12 mouse cellular contexts compared by ENCODE assay signal in genomic region chr2:163702431-163702830, GRCm38 (mm10). TPM values are rescaled to one million over a fixed set of nuclear protein-coding genes. Genes with fewer than 3 reads are reported as not detected.
DNase-seq lines count a peak whose midpoint lies in the region; ATAC-seq and TF ChIP-seq lines count a peak whose summit lies in the region.
"Had no signal": no experiment of that assay in that cellular context is flagged by ENCODE, and none has a peak within 500 bp of the region (broad histone marks: within the 10 kb centered on the region; RNA-seq: fewer than 3 reads in every experiment).

No protein-coding gene starts in this region.

- peaks cover 23% of the 10 kb centered on the region for H3K36me3 ChIP-seq in heart, postnatal 0 days (replicated peaks; ENCODE audit: control insufficient read depth, insufficient read depth, low read length)
- H3K36me3 ChIP-seq in stomach, embryonic 16.5 days (ENCODE audit: control insufficient read depth, insufficient read depth, low read length), result no peaks in the 10 kb centered on the region
- no peaks in the 10 kb centered on the region for H3K36me3 ChIP-seq in stomach, postnatal 0 days (ENCODE audit: control insufficient read depth, insufficient read depth, low read length)
- 0 out of 2 replicates have a peak, but pooled peaks cover 4% of the 10 kb centered on the region for H3K36me3 ChIP-seq in embryonic facial prominence, embryonic 15.5 days

- no peak for DNase-seq in heart, postnatal 0 days (ENCODE audit: low spot score)
- DNase-seq in heart, postnatal 14 days, result no peak
- DNase-seq in stomach, postnatal 0 days (ENCODE audit: low spot score), result no peak
- DNase-seq in left cerebral cortex, adult 11 months (ENCODE audit: low spot score), result no peak
- DNase-seq in kidney, postnatal 36 days, result no peak
- DNase-seq: cerebellum, adult 9-11 months; kidney, postnatal 10 days; lung, postnatal 14 days had no signal

- H3K9me3 ChIP-seq in heart, postnatal 0 days (replicated peaks; ENCODE audit: control insufficient read depth, low read length), result no peaks in the 10 kb centered on the region
- no peaks in the 10 kb centered on the region for H3K9me3 ChIP-seq in stomach, embryonic 16.5 days (replicated peaks; ENCODE audit: control insufficient read depth, low read length)
- H3K9me3 ChIP-seq in stomach, postnatal 0 days (ENCODE audit: control insufficient read depth, low read length), result no peaks in the 10 kb centered on the region
- no peaks in the 10 kb centered on the region for H3K9me3 ChIP-seq in embryonic facial prominence, embryonic 15.5 days (replicated peaks)
- H3K9me3 ChIP-seq: hindbrain, embryonic 12.5 days had no signal

- 46% methylated on average over 7 of the region's 7 CpGs for WGBS in heart, postnatal 0 days
- WGBS in stomach, embryonic 16.5 days, result 65% methylated on average over 7 of the region's 7 CpGs
- 69% methylated on average over 7 of the region's 7 CpGs for WGBS in stomach, postnatal 0 days
- 60% methylated on average over 7 of the region's 7 CpGs for WGBS in embryonic facial prominence, embryonic 15.5 days

- H3K27ac ChIP-seq in heart, postnatal 0 days (ENCODE audit: low read depth), result peak overlapping the region; percentile 65
- H3K27ac ChIP-seq in stomach, embryonic 16.5 days (ENCODE audit: low read length), result no peak overlapping the region
- H3K27ac ChIP-seq in stomach, postnatal 0 days (replicated peaks), result no peak overlapping the region
- H3K27ac ChIP-seq in embryonic facial prominence, embryonic 15.5 days (replicated peaks), result peak overlapping the region; percentile 5; the same call in 1 of the 2 replicates
- H3K27ac ChIP-seq: hindbrain, embryonic 12.5 days had no signal

- H3K27me3 ChIP-seq in heart, postnatal 0 days (ENCODE audit: control insufficient read depth, insufficient read depth, low read length), result no peaks in the 10 kb centered on the region
- no peaks in the 10 kb centered on the region for H3K27me3 ChIP-seq in stomach, embryonic 16.5 days (ENCODE audit: control insufficient read depth, insufficient read depth, low read length)
- no peaks in the 10 kb centered on the region for H3K27me3 ChIP-seq in stomach, postnatal 0 days (ENCODE audit: control insufficient read depth, insufficient read depth, low read length)
- H3K27me3 ChIP-seq in embryonic facial prominence, embryonic 15.5 days, result no peaks in the 10 kb centered on the region
- H3K27me3 ChIP-seq: hindbrain, embryonic 12.5 days had no signal

- no peak for ATAC-seq in heart, postnatal 0 days (ENCODE audit: insufficient read depth, low read depth)
- ATAC-seq in stomach, embryonic 16.5 days (ENCODE audit: insufficient read depth, low FRiP score), result no peak
- ATAC-seq in stomach, postnatal 0 days (ENCODE audit: low FRiP score, low TSS enrichment), result no peak
- no peak for ATAC-seq in embryonic facial prominence, embryonic 15.5 days (ENCODE audit: insufficient number of reproducible peaks, low FRiP score, low TSS enrichment, low read depth)
- 0 out of 2 replicates have a peak, but pooled peaks have one; percentile 11 for ATAC-seq in megakaryocyte progenitor cell, adult 5-6 weeks (replicated peaks; ENCODE audit: poor library complexity)

- H3K4me2 ChIP-seq in heart, postnatal 0 days (ENCODE audit: low read depth, low read length), result no peak overlapping the region
- H3K4me2 ChIP-seq in stomach, embryonic 16.5 days (ENCODE audit: low read depth, low read length), result no peak overlapping the region
- no peak overlapping the region for H3K4me2 ChIP-seq in stomach, postnatal 0 days (replicated peaks; ENCODE audit: low read depth)
- H3K4me2 ChIP-seq in embryonic facial prominence, embryonic 15.5 days (replicated peaks), result no peak overlapping the region
- H3K4me2 ChIP-seq: hindbrain, embryonic 12.5 days had no signal

- intact Hi-C loops in heart, postnatal 14 days (cut with DNase I), result no loop called here

- TF ChIP-seq EP300 in heart, postnatal 0 days (IDR thresholded peaks at IDR 0.05; ENCODE audit: low read depth), result no peak
- no peak for TF ChIP-seq EP300 in stomach, postnatal 0 days (optimal IDR thresholded peaks at IDR 0.05)

- H3K4me1 ChIP-seq in heart, postnatal 0 days (ENCODE audit: control insufficient read depth, insufficient read depth), result peaks cover 48% of the 10 kb centered on the region
- H3K4me1 ChIP-seq in stomach, embryonic 16.5 days (ENCODE audit: control insufficient read depth, insufficient read depth, low read length), result peaks cover 13% of the 10 kb centered on the region
- no peaks in the 10 kb centered on the region for H3K4me1 ChIP-seq in stomach, postnatal 0 days (replicated peaks; ENCODE audit: control insufficient read depth, insufficient read depth)
- H3K4me1 ChIP-seq in embryonic facial prominence, embryonic 15.5 days, result peaks cover 14% of the 10 kb centered on the region

- no peak for TF ChIP-seq CTCF in heart, postnatal 0 days (IDR thresholded peaks at IDR 0.05; ENCODE audit: low read depth)
- no peak for TF ChIP-seq CTCF in stomach, postnatal 0 days (IDR thresholded peaks at IDR 0.05; ENCODE audit: low read depth)

- H3K9ac ChIP-seq in heart, postnatal 0 days (replicated peaks; ENCODE audit: low read depth, low read length), result no peak overlapping the region
- H3K9ac ChIP-seq in stomach, embryonic 16.5 days (ENCODE audit: low read length), result peak overlapping the region; percentile 5; the same call in 1 of the 2 replicates
- no peak overlapping the region for H3K9ac ChIP-seq in stomach, postnatal 0 days (ENCODE audit: low read length)
- no peak overlapping the region for H3K9ac ChIP-seq in embryonic facial prominence, embryonic 15.5 days
- H3K9ac ChIP-seq: hindbrain, embryonic 12.5 days had no signal

- H3K4me3 ChIP-seq in heart, postnatal 0 days (ENCODE audit: low read depth, low read length), result no peak overlapping the region
- H3K4me3 ChIP-seq in stomach, embryonic 16.5 days (replicated peaks; ENCODE audit: low read length), result no peak overlapping the region
- H3K4me3 ChIP-seq in stomach, postnatal 0 days (ENCODE audit: low read depth, low read length), result no peak overlapping the region
- H3K4me3 ChIP-seq in embryonic facial prominence, embryonic 15.5 days (replicated peaks), result no peak overlapping the region
- H3K4me3 ChIP-seq: hindbrain, embryonic 12.5 days had no signal

RNA-seq across cellular contexts. Expression of gene Pkig, which starts 44.2 kb away (rescaled TPM):
- 363 and 431 TPM in 2 replicates for total RNA-seq in heart, postnatal 0 days (2014; rRNA removed; ENCODE audit: low replicate concordance)
- polyA plus RNA-seq in heart, postnatal 0 days (2015; fragmentation: Nextera tagmentation; extraction: Ambion mirVana), result 495 and 511 TPM in 2 replicates
- 100 to 1,000 TPM; 183 to 188 TPM for total RNA-seq in heart, postnatal 14 days (2021)
- polyA plus RNA-seq in stomach, embryonic 16.5 days (2015; fragmentation: Nextera tagmentation; extraction: Ambion mirVana), result 91.2 and 107 TPM in 2 replicates
- 60.9 and 66.3 TPM in 2 replicates for polyA plus RNA-seq in stomach, postnatal 0 days (2015; fragmentation: Nextera tagmentation; extraction: Ambion mirVana)
- polyA plus RNA-seq in embryonic facial prominence, embryonic 15.5 days (2015; fragmentation: Nextera tagmentation; extraction: Ambion mirVana), result 152 and 155 TPM in 2 replicates
- total RNA-seq in megakaryocyte progenitor cell, adult 5-6 weeks (2015), result 50.8 and 54.4 TPM in 2 replicates
- total RNA-seq in megakaryocyte progenitor cell, adult 5-6 weeks (2017), result 52.9 and 56.3 TPM in 2 replicates

RNA-seq across cellular contexts. Expression of gene Ada, which starts 47.6 kb away (rescaled TPM):
- total RNA-seq in heart, postnatal 0 days (2014; rRNA removed; ENCODE audit: low replicate concordance), result 2.4 and 4.1 TPM in 2 replicates
- 1.9 and 2.2 TPM in 2 replicates for polyA plus RNA-seq in heart, postnatal 0 days (2015; fragmentation: Nextera tagmentation; extraction: Ambion mirVana)
- 1 to 10 TPM; 1.2 to 3.2 TPM for total RNA-seq in heart, postnatal 14 days (2021)
- polyA plus RNA-seq in stomach, embryonic 16.5 days (2015; fragmentation: Nextera tagmentation; extraction: Ambion mirVana), result 5.2 and 5.4 TPM in 2 replicates
- polyA plus RNA-seq in stomach, postnatal 0 days (2015; fragmentation: Nextera tagmentation; extraction: Ambion mirVana), result 9.7 and 13.6 TPM in 2 replicates
- 8.1 and 8.4 TPM in 2 replicates for polyA plus RNA-seq in embryonic facial prominence, embryonic 15.5 days (2015; fragmentation: Nextera tagmentation; extraction: Ambion mirVana)
- total RNA-seq in megakaryocyte progenitor cell, adult 5-6 weeks (2015), result 13.4 TPM in 2 replicates
- 17.5 and 20.2 TPM in 2 replicates for total RNA-seq in megakaryocyte progenitor cell, adult 5-6 weeks (2017)

RNA-seq across cellular contexts. Expression of gene Serinc3, which starts 57.5 kb away (rescaled TPM):
- total RNA-seq in heart, postnatal 0 days (2014; rRNA removed; ENCODE audit: low replicate concordance), result 181 and 193 TPM in 2 replicates
- polyA plus RNA-seq in heart, postnatal 0 days (2015; fragmentation: Nextera tagmentation; extraction: Ambion mirVana), result 61.3 and 62.4 TPM in 2 replicates
- total RNA-seq in heart, postnatal 14 days (2021), result 100 to 1,000 TPM; 360 to 363 TPM
- 59.2 and 62.2 TPM in 2 replicates for polyA plus RNA-seq in stomach, embryonic 16.5 days (2015; fragmentation: Nextera tagmentation; extraction: Ambion mirVana)
- 35.8 and 36.4 TPM in 2 replicates for polyA plus RNA-seq in stomach, postnatal 0 days (2015; fragmentation: Nextera tagmentation; extraction: Ambion mirVana)
- 39.4 and 40.8 TPM in 2 replicates for polyA plus RNA-seq in embryonic facial prominence, embryonic 15.5 days (2015; fragmentation: Nextera tagmentation; extraction: Ambion mirVana)
- 641 and 693 TPM in 2 replicates for total RNA-seq in megakaryocyte progenitor cell, adult 5-6 weeks (2015)
- 470 and 502 TPM in 2 replicates for total RNA-seq in megakaryocyte progenitor cell, adult 5-6 weeks (2017)

Comparison
In these comparisons a context has a peak if more than half of its experiments do, and no peak if none do; other contexts are left out.
1. H3K27ac ChIP-seq: peak in heart, postnatal 0 days (single experiment) and embryonic facial prominence, embryonic 15.5 days (single experiment); none in stomach, embryonic 16.5 days (single experiment) and stomach, postnatal 0 days (single experiment).